Comparison of ENCODE assay signal across 17 mouse cellular contexts in the genomic region with DNA sequence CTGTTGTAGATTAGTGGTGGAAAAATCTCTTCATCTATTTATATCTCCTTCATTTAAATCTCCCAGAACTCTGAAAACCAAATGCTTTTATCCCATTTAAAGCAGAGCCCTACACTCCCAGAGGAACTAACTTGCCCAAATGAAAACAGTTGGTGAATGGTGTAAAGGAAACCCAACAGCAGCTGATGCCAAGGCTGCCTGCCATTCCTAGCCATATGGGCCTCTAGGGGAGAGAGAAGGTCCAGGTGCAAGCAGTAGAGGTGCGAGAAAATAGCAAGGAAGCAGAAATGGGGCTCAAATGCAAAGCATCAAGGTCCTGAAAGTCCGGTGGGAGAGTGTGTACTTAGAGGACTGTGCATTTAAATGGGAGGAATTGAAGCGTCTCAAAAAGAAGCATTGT. TPM values are rescaled to one million over a fixed set of nuclear protein-coding genes. Genes with fewer than 3 reads are reported as not detected.
DNase-seq lines count a peak whose midpoint lies in the region; ATAC-seq lines count a peak whose summit lies in the region.
"Had no signal": no experiment of that assay in that cellular context is flagged by ENCODE, and none has a peak within 500 bp of the region (broad histone marks: within the 10 kb centered on the region; RNA-seq: fewer than 3 reads in every experiment).

No protein-coding gene starts in this region.

- H3K27me3 ChIP-seq in forebrain, embryonic 14.5 days (replicated peaks; ENCODE audit: control insufficient read depth, insufficient read depth, low read length): no peaks in the 10 kb centered on the region
- H3K27me3 ChIP-seq in forebrain, embryonic 11.5 days (ENCODE audit: control insufficient read depth, insufficient read depth, low read length): no peaks in the 10 kb centered on the region
- no peaks in the 10 kb centered on the region for H3K27me3 ChIP-seq in midbrain, embryonic 14.5 days (ENCODE audit: control insufficient read depth, insufficient read depth, low read length)
- H3K27me3 ChIP-seq in midbrain, embryonic 13.5 days: no peaks in the 10 kb centered on the region
- H3K27me3 ChIP-seq: neural tube, embryonic 15.5 days had no signal

- no peaks in the 10 kb centered on the region for H3K36me3 ChIP-seq in forebrain, embryonic 14.5 days (ENCODE audit: control insufficient read depth, insufficient read depth, low read length)
- no peaks in the 10 kb centered on the region for H3K36me3 ChIP-seq in forebrain, embryonic 11.5 days (ENCODE audit: control insufficient read depth, insufficient read depth, low read length)
- no peaks in the 10 kb centered on the region for H3K36me3 ChIP-seq in midbrain, embryonic 14.5 days (ENCODE audit: control insufficient read depth, insufficient read depth, low read length)
- H3K36me3 ChIP-seq in midbrain, embryonic 13.5 days: no peaks in the 10 kb centered on the region
- H3K36me3 ChIP-seq: G1E; neural tube, embryonic 15.5 days had no signal

- no peak overlapping the region for H3K4me3 ChIP-seq in forebrain, embryonic 14.5 days (ENCODE audit: low read depth, low read length)
- no peak overlapping the region for H3K4me3 ChIP-seq in forebrain, embryonic 11.5 days (ENCODE audit: low read depth, low read length)
- H3K4me3 ChIP-seq in midbrain, embryonic 14.5 days (replicated peaks; ENCODE audit: low read depth, low read length): no peak overlapping the region
- no peak overlapping the region for H3K4me3 ChIP-seq in midbrain, embryonic 13.5 days (replicated peaks)
- H3K4me3 ChIP-seq: neural tube, embryonic 15.5 days had no signal

- no peaks in the 10 kb centered on the region for H3K9me3 ChIP-seq in forebrain, embryonic 14.5 days (replicated peaks; ENCODE audit: control insufficient read depth, low read length)
- H3K9me3 ChIP-seq in forebrain, embryonic 11.5 days (ENCODE audit: control insufficient read depth, low read length): no peaks in the 10 kb centered on the region
- no peaks in the 10 kb centered on the region for H3K9me3 ChIP-seq in midbrain, embryonic 14.5 days (ENCODE audit: control insufficient read depth, low read length)
- H3K9me3 ChIP-seq in midbrain, embryonic 13.5 days: no peaks in the 10 kb centered on the region
- H3K9me3 ChIP-seq: G1E; neural tube, embryonic 15.5 days had no signal

- H3K27ac ChIP-seq in forebrain, embryonic 14.5 days (ENCODE audit: low read depth, low read length): no peak overlapping the region
- H3K27ac ChIP-seq in forebrain, embryonic 11.5 days (ENCODE audit: low read depth, low read length): no peak overlapping the region
- H3K27ac ChIP-seq in midbrain, embryonic 14.5 days (replicated peaks; ENCODE audit: low read depth, low read length): no peak overlapping the region
- H3K27ac ChIP-seq in midbrain, embryonic 13.5 days: no peak overlapping the region
- H3K27ac ChIP-seq: macrophage; neural tube, embryonic 15.5 days had no signal

- 0 out of 2 replicates have a peak, but pooled peaks cover 2% of the 10 kb centered on the region for H3K4me1 ChIP-seq in forebrain, embryonic 14.5 days (ENCODE audit: control insufficient read depth, insufficient read depth, low read length)
- H3K4me1 ChIP-seq in forebrain, embryonic 11.5 days (replicated peaks; ENCODE audit: control insufficient read depth, insufficient read depth, low read length): no peaks in the 10 kb centered on the region
- H3K4me1 ChIP-seq in midbrain, embryonic 14.5 days (ENCODE audit: control insufficient read depth, insufficient read depth, low read length): no peaks in the 10 kb centered on the region
- H3K4me1 ChIP-seq in midbrain, embryonic 13.5 days (replicated peaks): peaks cover 4% of the 10 kb centered on the region; the same call in 1 of the 2 replicates
- H3K4me1 ChIP-seq: neural tube, embryonic 15.5 days had no signal

- H3K9ac ChIP-seq in forebrain, embryonic 14.5 days (ENCODE audit: low read length): no peak overlapping the region
- no peak overlapping the region for H3K9ac ChIP-seq in forebrain, embryonic 11.5 days (ENCODE audit: low read length)
- no peak overlapping the region for H3K9ac ChIP-seq in midbrain, embryonic 14.5 days (replicated peaks; ENCODE audit: low read length)
- H3K9ac ChIP-seq in midbrain, embryonic 13.5 days (replicated peaks): no peak overlapping the region
- H3K9ac ChIP-seq: liver, postnatal 0 days; neural tube, embryonic 15.5 days had no signal

- WGBS in forebrain, embryonic 14.5 days: 39% methylated on average over 3 of the region's 3 CpGs
- WGBS in forebrain, embryonic 11.5 days: 47% methylated on average over 3 of the region's 3 CpGs
- 48% methylated on average over 3 of the region's 3 CpGs for WGBS in midbrain, embryonic 14.5 days
- WGBS in midbrain, embryonic 13.5 days: 49% methylated on average over 3 of the region's 3 CpGs

- DNase-seq in forebrain, embryonic 14.5 days (ENCODE audit: low spot score): peak; percentile 22
- no peak for DNase-seq in forebrain, embryonic 11.5 days (ENCODE audit: low spot score)
- peak; percentile 1 for DNase-seq in midbrain, embryonic 14.5 days
- peak; percentile 88 for DNase-seq in cerebellum, adult 9-11 months
- DNase-seq in layer of hippocampus, adult 9-11 months: peak; percentile 52
- no peak for DNase-seq in thymus, postnatal 14 days
- no peak for DNase-seq in thymus, postnatal 10 days (ENCODE audit: low spot score in 2 of 2)
- DNase-seq: heart, postnatal 10 days; kidney, postnatal 4 days; liver, postnatal 0 days; right cerebral cortex, postnatal 4 days; thymus, postnatal 36 days had no signal

- no peak overlapping the region for H3K4me2 ChIP-seq in forebrain, embryonic 14.5 days (ENCODE audit: low read length)
- no peak overlapping the region for H3K4me2 ChIP-seq in forebrain, embryonic 11.5 days (ENCODE audit: low read depth, low read length, severe bottlenecking)
- no peak overlapping the region for H3K4me2 ChIP-seq in midbrain, embryonic 14.5 days (ENCODE audit: low read length)
- no peak overlapping the region for H3K4me2 ChIP-seq in midbrain, embryonic 13.5 days (replicated peaks)
- H3K4me2 ChIP-seq: neural tube, embryonic 15.5 days had no signal

- peak; percentile 61; the same call in 1 of the 2 replicates for ATAC-seq in forebrain, embryonic 14.5 days
- ATAC-seq in forebrain, embryonic 11.5 days (replicated peaks; ENCODE audit: low FRiP score): no peak
- ATAC-seq in midbrain, embryonic 14.5 days (ENCODE audit: low FRiP score, low TSS enrichment): no peak
- no peak for ATAC-seq in midbrain, embryonic 13.5 days
- ATAC-seq: intestine, postnatal 0 days; liver, postnatal 0 days had no signal

RNA-seq across cellular contexts. Expression of gene Ano3, which starts 44.2 kb away (rescaled TPM):
- polyA plus RNA-seq in forebrain, embryonic 14.5 days (2014; fragmentation: Nextera tagmentation; extraction: Ambion mirVana): 0.48 and 0.78 TPM in 2 replicates
- 0.88 and 1.3 TPM in 2 replicates for polyA plus RNA-seq in forebrain, embryonic 11.5 days (2014; fragmentation: Nextera tagmentation; extraction: Ambion mirVana)
- 0.59 and 0.72 TPM in 2 replicates for polyA plus RNA-seq in midbrain, embryonic 14.5 days (2014; fragmentation: Nextera tagmentation; extraction: Ambion mirVana)
- polyA plus RNA-seq in midbrain, embryonic 13.5 days (2015; fragmentation: Nextera tagmentation; extraction: Ambion mirVana): 0.89 and 1.2 TPM in 2 replicates
- polyA plus RNA-seq: liver, postnatal 0 days; macrophage had no signal

Comparison
In these comparisons a context has a peak if more than half of its experiments do, and no peak if none do; other contexts are left out.
1. DNase-seq: peak in forebrain, embryonic 14.5 days (single experiment), midbrain, embryonic 14.5 days (single experiment), cerebellum, adult 9-11 months (single experiment) and layer of hippocampus, adult 9-11 months (single experiment); none in forebrain, embryonic 11.5 days (single experiment), thymus, postnatal 14 days (single experiment) and thymus, postnatal 10 days (0 of 2).